Mouse (Mus musculus) kidney, adult 2 months (tissue): Measurements from ENCODE around the gene Adcyap1.

Experiments
- CTCF ChIP-seq: fragments of 200-500 bp; conservative IDR thresholded peaks from 2 replicates; pipeline ENCODE4 v1.5.1; 2011; ENCODE audit warnings: low read depth, mild to moderate bottlenecking, control low read depth, low read length, moderate library complexity, mixed read lengths; ENCODE audit not compliant: insufficient read depth, insufficient read length
- POLR2A ChIP-seq: fragments of 200-500 bp; IDR thresholded peaks from one replicate; pipeline ENCODE4 v1.6.1; 2011; ENCODE audit warnings: low read depth, low read length, control low read depth

GRCm38 (mm10) chr17:93217785-93218184 lies 19.0 kb downstream of the Adcyap1 start:
- no peak for TF ChIP-seq POLR2A
- TF ChIP-seq CTCF: no peak
